34 mouse cellular contexts compared by ENCODE assay signal in genomic region chr13:89105889-89106288, GRCm38 (mm10).
"Had no signal": no experiment of that assay in that cellular context is flagged by ENCODE, and none has a peak within 500 bp of the region (broad histone marks: within the 10 kb centered on the region; RNA-seq: fewer than 3 reads in every experiment).

No protein-coding gene starts in this region.

- DNase-seq: heart, postnatal 10 days; heart, postnatal 14 days; heart, postnatal 36 days; heart, postnatal 4 days; kidney, adult 11 months; kidney, adult 18-20 months; kidney, adult 2 months; kidney, adult 8-10 months; kidney, adult 9 months; kidney, postnatal 10 days; kidney, postnatal 14 days; kidney, postnatal 25 days; kidney, postnatal 36 days; kidney, postnatal 4 days; layer of hippocampus, adult 9-11 months; layer of hippocampus, postnatal 36 days had no signal

- ATAC-seq: hindbrain, embryonic 16.5 days; hindbrain, postnatal 0 days; inflammation-experienced regulatory T-cells, adult 6 months; intestine, embryonic 15.5 days; intestine, embryonic 16.5 days; intestine, postnatal 0 days had no signal

- H3K4me3 ChIP-seq: heart, embryonic 10.5 days; heart, embryonic 12.5 days; heart, embryonic 13.5 days; heart, embryonic 15.5 days; hindbrain, embryonic 10.5 days; hindbrain, embryonic 12.5 days; hindbrain, embryonic 13.5 days; hindbrain, embryonic 15.5 days; intestine, embryonic 15.5 days; kidney, embryonic 15.5 days; layer of hippocampus, adult 2 months had no signal

- H3K27ac ChIP-seq: heart, embryonic 10.5 days; heart, embryonic 13.5 days; heart, embryonic 15.5 days; hindbrain, embryonic 10.5 days; hindbrain, embryonic 12.5 days; hindbrain, embryonic 13.5 days; hindbrain, embryonic 14.5 days; hindbrain, embryonic 15.5 days; hindbrain, postnatal 0 days; intestine, embryonic 15.5 days; kidney, embryonic 15.5 days; kidney, postnatal 0 days; layer of hippocampus, adult 2 months had no signal
